Mouse (Mus musculus): ENCODE data around the gene Id1. TPM values are rescaled to one million over a fixed set of nuclear protein-coding genes. Genes with fewer than 3 reads are reported as not detected.
A peak's percentile ranks its signal among the peaks of the same experiment; 100 is the strongest.

Id1 gene
- total RNA-seq (2014; rRNA removed) (16.4 and 33.0 TPM in 2 replicates), polyA plus RNA-seq (2012; rRNA removed) (19.2 and 33.0 TPM in 2 replicates)

DNA sequence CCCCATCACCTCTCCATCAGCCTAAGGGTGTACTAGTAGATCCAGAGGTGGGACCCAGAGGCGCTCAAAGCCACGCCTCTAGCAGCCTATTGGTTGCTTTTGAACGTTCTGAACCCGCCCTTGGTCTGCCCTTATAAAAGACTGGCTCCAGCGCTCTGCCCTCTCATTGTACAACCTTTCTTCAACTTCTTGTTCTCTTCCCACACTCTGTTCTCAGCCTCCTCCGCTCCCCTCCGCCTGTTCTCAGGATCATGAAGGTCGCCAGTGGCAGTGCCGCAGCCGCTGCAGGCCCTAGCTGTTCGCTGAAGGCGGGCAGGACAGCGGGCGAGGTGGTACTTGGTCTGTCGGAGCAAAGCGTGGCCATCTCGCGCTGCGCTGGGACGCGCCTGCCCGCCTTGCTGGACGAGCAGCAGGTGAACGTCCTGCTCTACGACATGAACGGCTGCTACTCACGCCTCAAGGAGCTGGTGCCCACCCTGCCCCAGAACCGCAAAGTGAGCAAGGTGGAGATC, at the start of gene Id1:
Gene Id1, plus strand, starts transcription at position 162 of the 512 bp plus-strand sequence.
- TF ChIP-seq POLR2A (IDR thresholded peaks at IDR 0.05; ENCODE audit: extremely low read depth, insufficient read depth, low read length), result peak; percentile 80; the same call in 1 of the 2 replicates
- no peak for TF ChIP-seq CTCF (IDR thresholded peaks at IDR 0.05; ENCODE audit: low read depth, low read length)

DNA sequence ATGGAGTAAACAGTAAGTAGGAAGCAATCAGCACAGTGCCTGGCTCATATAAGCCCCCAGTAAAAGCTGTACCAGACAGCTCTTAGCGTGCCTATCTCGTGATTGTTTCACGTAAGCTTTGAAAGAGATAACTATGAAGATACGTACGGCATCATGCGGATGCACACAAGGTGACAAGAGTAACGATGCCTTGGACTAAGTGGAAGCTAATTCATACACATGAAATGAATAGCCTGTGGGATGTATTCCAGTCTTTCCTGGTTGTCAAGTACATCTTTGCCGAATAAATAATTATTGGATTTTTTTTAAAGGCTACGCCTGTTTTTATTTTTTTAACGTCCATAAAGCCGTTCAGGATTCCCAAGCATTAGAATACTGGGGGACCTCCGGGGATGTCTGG, 49.7 kb upstream of the Id1 start:
- WGBS, result 68% methylated on average over 12 of the region's 12 CpGs
- Histone ChIP-seq H3K27ac (replicated peaks; ENCODE audit: insufficient read depth, low read depth, low read length) (no peak overlapping the region), H3K36me3 (ENCODE audit: control insufficient read depth, insufficient read depth, low read length) (peaks cover 50% of the 10 kb centered on the region), H3K27me3 (ENCODE audit: control insufficient read depth, insufficient read depth, low read length) (no peaks in the 10 kb centered on the region), H3K4me3 (ENCODE audit: insufficient read depth, low read depth, low read length) (no peak overlapping the region), H3K4me1 (ENCODE audit: control insufficient read depth, insufficient read depth, low read length) (peaks cover 2% of the 10 kb centered on the region; the same call in 1 of the 2 replicates), H3K9ac (ENCODE audit: low read depth, low read length) (no peak overlapping the region), H3K79me2 (ENCODE audit: control insufficient read depth, insufficient read depth, low read length) (no peaks in the 10 kb centered on the region)
- no peak for DNase-seq (ENCODE audit: extremely low read depth, low read depth, low spot score)
- no peak for TF ChIP-seq POLR2A (IDR thresholded peaks at IDR 0.05; ENCODE audit: extremely low read depth, insufficient read depth, low read length)
- no peak for TF ChIP-seq CTCF (IDR thresholded peaks at IDR 0.05; ENCODE audit: low read depth, low read length)

More for the DNA sequence above, at the start of gene Id1:
- Histone ChIP-seq H3K79me2 (ENCODE audit: control insufficient read depth, insufficient read depth, low read length) (no peaks in the 10 kb centered on the region), H3K27me3 (ENCODE audit: control insufficient read depth, insufficient read depth, low read length) (no peaks in the 10 kb centered on the region), H3K9ac (ENCODE audit: low read depth, low read length) (peak within 1 kb of the TSS; percentile 79), H3K4me3 (ENCODE audit: insufficient read depth, low read depth, low read length) (peak within 1 kb of the TSS; percentile 80), H3K4me1 (ENCODE audit: control insufficient read depth, insufficient read depth, low read length) (peaks cover 21% of the 10 kb centered on the region), H3K36me3 (ENCODE audit: control insufficient read depth, insufficient read depth, low read length) (no peaks in the 10 kb centered on the region), H3K27ac (replicated peaks; ENCODE audit: insufficient read depth, low read depth, low read length) (peak within 1 kb of the TSS; percentile 34)
- DNase-seq (ENCODE audit: extremely low read depth, low read depth, low spot score), result peak; percentile 80
- under 1% methylated on average over 28 of the region's 28 CpGs for WGBS

DNA sequence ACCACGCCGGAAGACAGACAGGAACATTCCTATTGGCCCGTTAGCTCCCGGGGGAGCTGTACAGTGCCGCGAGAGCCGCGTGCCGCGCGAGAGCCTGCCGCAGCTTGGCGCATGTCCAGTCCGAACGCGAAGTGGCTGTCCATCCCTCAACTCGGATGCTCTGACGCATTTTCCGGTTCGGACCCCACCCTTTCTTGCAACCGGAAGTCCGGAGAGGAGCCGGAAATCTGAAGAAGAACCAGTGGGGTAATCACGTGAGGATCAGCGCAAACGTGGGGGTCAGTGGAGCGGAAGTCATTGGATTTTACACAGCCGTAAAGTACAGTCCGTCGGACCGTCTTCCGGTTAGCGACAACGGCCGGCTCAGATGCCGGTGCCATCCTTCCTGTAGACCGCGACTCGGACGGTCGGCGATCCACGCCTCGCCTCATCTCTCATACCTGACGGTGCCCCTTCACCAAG, 49.2 kb upstream of the Id1 start, which contains the start of gene Mcts2:
Gene Mcts2, plus strand, starts transcription at position 230 of the 462 bp plus-strand sequence.
- H3K4me3 ChIP-seq (ENCODE audit: insufficient read depth, low read depth, low read length), result peak within 1 kb of the TSS; percentile 65
- peak within 1 kb of the TSS; percentile 66 for H3K9ac ChIP-seq (ENCODE audit: low read depth, low read length)
- no peaks in the 10 kb centered on the region for H3K79me2 ChIP-seq (ENCODE audit: control insufficient read depth, insufficient read depth, low read length)
- H3K27ac ChIP-seq (replicated peaks; ENCODE audit: insufficient read depth, low read depth, low read length), result no peak within 1 kb of the TSS
- H3K4me1 ChIP-seq (ENCODE audit: control insufficient read depth, insufficient read depth, low read length), result peaks cover 2% of the 10 kb centered on the region; the same call in 1 of the 2 replicates
- 55% methylated on average over 45 of the region's 45 CpGs for WGBS
- peaks cover 46% of the 10 kb centered on the region for H3K36me3 ChIP-seq (ENCODE audit: control insufficient read depth, insufficient read depth, low read length)
- H3K27me3 ChIP-seq (ENCODE audit: control insufficient read depth, insufficient read depth, low read length), result no peaks in the 10 kb centered on the region
- peak; percentile 91 for DNase-seq (ENCODE audit: extremely low read depth, low read depth, low spot score)
- no peak for TF ChIP-seq CTCF (IDR thresholded peaks at IDR 0.05; ENCODE audit: low read depth, low read length)
- 0 out of 2 replicates have a peak, but pooled peaks have one; percentile 21 for TF ChIP-seq POLR2A (IDR thresholded peaks at IDR 0.05; ENCODE audit: extremely low read depth, insufficient read depth, low read length)

DNA sequence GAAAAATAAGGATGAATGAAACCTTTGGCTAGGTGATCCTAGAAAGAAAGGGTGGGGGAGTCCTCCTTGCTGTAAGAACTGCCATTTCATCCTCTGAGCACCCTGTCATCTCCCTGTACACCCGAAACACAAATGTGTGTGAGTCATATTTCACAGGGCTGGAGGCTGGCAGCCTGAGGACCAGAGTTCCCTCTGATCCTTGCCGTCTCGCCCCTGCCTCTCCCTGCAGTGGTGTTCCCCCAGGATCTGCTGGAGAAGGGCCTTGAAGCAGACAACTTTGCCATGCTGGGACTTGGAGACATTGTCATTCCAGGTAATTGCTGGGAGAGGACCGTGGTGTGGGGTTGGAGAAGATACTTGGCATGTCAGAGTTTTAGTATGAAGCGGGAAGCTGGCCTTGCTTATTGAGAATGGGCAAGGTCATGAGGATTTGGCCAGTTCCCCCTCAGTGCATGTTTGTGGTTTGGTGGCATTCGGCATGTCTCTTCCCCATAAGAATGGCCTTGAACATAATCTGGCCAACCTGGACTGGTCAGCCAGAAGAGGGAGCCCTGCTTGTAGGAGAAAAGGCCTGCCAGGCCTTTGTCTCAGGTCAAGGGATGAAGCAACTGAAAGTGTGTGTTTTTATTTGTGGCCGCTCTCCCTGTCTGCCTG, 44.4 kb upstream of the Id1 start:
- Histone ChIP-seq H3K36me3 (ENCODE audit: control insufficient read depth, insufficient read depth, low read length) (peaks cover 16% of the 10 kb centered on the region; the same call in 1 of the 2 replicates), H3K27ac (replicated peaks; ENCODE audit: insufficient read depth, low read depth, low read length) (no peak overlapping the region), H3K4me3 (ENCODE audit: insufficient read depth, low read depth, low read length) (no peak overlapping the region), H3K27me3 (ENCODE audit: control insufficient read depth, insufficient read depth, low read length) (no peaks in the 10 kb centered on the region), H3K4me1 (ENCODE audit: control insufficient read depth, insufficient read depth, low read length) (peaks cover 11% of the 10 kb centered on the region), H3K9ac (ENCODE audit: low read depth, low read length) (no peak overlapping the region), H3K79me2 (ENCODE audit: control insufficient read depth, insufficient read depth, low read length) (no peaks in the 10 kb centered on the region)
- WGBS, result 68% methylated on average over 7 of the region's 7 CpGs
- peak; percentile 33 for DNase-seq (ENCODE audit: extremely low read depth, low read depth, low spot score)
- TF ChIP-seq CTCF (IDR thresholded peaks at IDR 0.05; ENCODE audit: low read depth, low read length), result peak; percentile 50
- TF ChIP-seq POLR2A (IDR thresholded peaks at IDR 0.05; ENCODE audit: extremely low read depth, insufficient read depth, low read length), result no peak

DNA sequence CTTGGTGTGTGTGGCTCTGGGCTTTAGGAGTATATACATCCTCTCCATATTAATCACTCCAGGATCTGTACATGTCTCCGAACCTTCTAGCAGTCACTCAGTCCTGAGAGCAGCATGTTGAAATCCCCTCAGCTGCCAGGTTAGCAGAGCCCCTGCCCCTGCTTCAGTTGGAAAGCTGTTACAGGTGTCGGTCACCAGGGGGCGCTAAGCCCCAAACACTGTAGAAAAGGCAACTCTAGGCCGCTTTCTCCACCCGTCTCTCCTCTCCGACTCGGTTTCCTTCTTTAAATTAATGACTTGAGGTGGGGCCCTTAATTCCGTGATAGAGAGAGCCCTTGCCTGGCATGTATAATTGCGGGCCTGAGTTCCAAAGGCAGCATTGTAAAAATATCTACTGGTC, 42.8 kb upstream of the Id1 start:
- peak; percentile 24 for DNase-seq (ENCODE audit: extremely low read depth, low read depth, low spot score)
- H3K27me3 ChIP-seq (ENCODE audit: control insufficient read depth, insufficient read depth, low read length), result no peaks in the 10 kb centered on the region
- peak overlapping the region; percentile 4; the same call in 1 of the 2 replicates for H3K9ac ChIP-seq (ENCODE audit: low read depth, low read length)
- peak; percentile 88 for TF ChIP-seq CTCF (IDR thresholded peaks at IDR 0.05; ENCODE audit: low read depth, low read length)
- no peak for TF ChIP-seq POLR2A (IDR thresholded peaks at IDR 0.05; ENCODE audit: extremely low read depth, insufficient read depth, low read length)
- no peak overlapping the region for H3K27ac ChIP-seq (replicated peaks; ENCODE audit: insufficient read depth, low read depth, low read length)
- no peaks in the 10 kb centered on the region for H3K79me2 ChIP-seq (ENCODE audit: control insufficient read depth, insufficient read depth, low read length)
- H3K36me3 ChIP-seq (ENCODE audit: control insufficient read depth, insufficient read depth, low read length), result peaks cover 18% of the 10 kb centered on the region; the same call in 1 of the 2 replicates
- H3K4me1 ChIP-seq (ENCODE audit: control insufficient read depth, insufficient read depth, low read length), result peaks cover 9% of the 10 kb centered on the region
- 18% methylated on average over 9 of the region's 9 CpGs for WGBS
- H3K4me3 ChIP-seq (ENCODE audit: insufficient read depth, low read depth, low read length), result no peak overlapping the region
